Mouse (Mus musculus): ENCODE data around the gene Cdh20. TPM values are rescaled to one million over a fixed set of nuclear protein-coding genes. Genes with fewer than 3 reads are reported as not detected.
A peak's percentile ranks its signal among the peaks of the same experiment; 100 is the strongest.

Gene Cdh20
- total RNA-seq, 1 experiment, result 0.04 TPM

DNA sequence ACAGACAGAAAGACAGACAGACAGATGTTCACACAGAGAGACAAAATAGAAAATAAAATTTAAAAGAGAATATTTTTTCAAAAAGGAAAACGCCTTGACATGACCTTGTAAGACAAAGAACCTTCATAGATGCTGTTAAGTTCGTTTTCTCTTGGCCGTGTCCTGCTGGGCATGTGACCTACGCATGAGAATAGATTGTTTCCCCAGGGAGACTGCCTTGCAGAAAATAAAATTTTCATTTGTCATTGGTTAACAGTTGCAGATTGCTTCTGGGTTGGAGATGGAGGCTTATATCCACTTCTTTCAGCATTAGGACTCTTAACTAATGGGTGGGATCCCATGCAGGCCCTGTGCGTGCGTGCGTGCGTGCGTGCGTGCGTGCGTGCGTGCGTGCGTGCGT is 219.2 kb downstream of the Cdh20 start:
- no peaks in the 10 kb centered on the region for H3K9me3 ChIP-seq (ENCODE audit: control insufficient read depth, insufficient read depth, low read depth, low read length)
- in situ Hi-C loops (cut with MboI; ENCODE audit: low sequenced_read_pairs in 2 of 2, unreplicated experiment in 2 of 2), result loop anchor here (25.0 kb wide), 2 partner anchors 375 to 650 kb away; partner anchors contain the start of gene Rnf152 (in 1 of the 2)
- no peak overlapping the region for H3K4me3 ChIP-seq (ENCODE audit: insufficient read depth in 1 of 2, low read depth in 1 of 2, low read length in 2 of 2, poor library complexity in 1 of 2, severe bottlenecking in 1 of 2)
- no peak overlapping the region for H3K9ac ChIP-seq (ENCODE audit: insufficient read depth, low read depth, low read length, poor library complexity, severe bottlenecking)
- no peak overlapping the region for H3K27ac ChIP-seq (ENCODE audit: insufficient read depth, low read depth, low read length, poor library complexity, severe bottlenecking)
- peaks cover 0 to 3% of the 10 kb centered on the region in 2 experiments; a peak in 1 of 4 replicates for H3K4me1 ChIP-seq (ENCODE audit: control insufficient read depth in 2 of 2, insufficient read depth in 2 of 2, low read length in 2 of 2, poor library complexity in 1 of 2)
- no peak for DNase-seq (ENCODE audit: low read depth, low spot score)
- H3K36me3 ChIP-seq (ENCODE audit: control insufficient read depth, insufficient read depth, low read length, poor library complexity, severe bottlenecking), result no peaks in the 10 kb centered on the region
- no peak for TF ChIP-seq ZC3H11A (IDR thresholded peaks at IDR 0.05; ENCODE audit: borderline replicate concordance, low read depth, low read length)
- no peak for TF ChIP-seq ZNF384 (IDR thresholded peaks at IDR 0.05; ENCODE audit: low read depth, low read length)
- TF ChIP-seq HCFC1 (IDR thresholded peaks at IDR 0.05; ENCODE audit: borderline replicate concordance, insufficient read depth, low read length), result no peak
- TF ChIP-seq CHD2 (IDR thresholded peaks at IDR 0.05; ENCODE audit: low read depth, low read length), result no peak
- TF ChIP-seq MAFK (IDR thresholded peaks at IDR 0.05; ENCODE audit: insufficient read depth, low read depth, low read length), result no peak

DNA sequence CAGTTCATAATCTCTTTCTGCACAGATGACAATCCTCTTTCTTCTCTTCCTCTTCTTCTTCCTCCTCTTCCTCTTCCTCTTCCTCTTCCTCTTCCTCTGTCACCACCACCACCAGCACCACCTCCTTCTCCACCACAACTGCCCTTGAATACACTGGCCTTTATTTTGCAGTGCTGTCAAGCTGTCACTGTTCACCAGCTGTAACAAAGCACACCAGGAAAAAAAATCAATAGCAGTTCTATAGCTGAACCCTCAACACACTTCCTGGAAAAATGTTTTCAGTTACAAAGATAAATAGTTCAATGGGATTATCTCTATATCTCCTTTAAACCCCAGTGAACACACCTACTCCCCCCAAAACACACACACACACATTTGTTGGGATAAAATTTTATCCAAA is 224.1 kb downstream of the Cdh20 start:
- TF ChIP-seq HCFC1 (IDR thresholded peaks at IDR 0.05; ENCODE audit: borderline replicate concordance, insufficient read depth, low read length) (no peak), ZNF384 (IDR thresholded peaks at IDR 0.05; ENCODE audit: low read depth, low read length) (no peak), MAFK (IDR thresholded peaks at IDR 0.05; ENCODE audit: insufficient read depth, low read depth, low read length) (no peak), ZC3H11A (IDR thresholded peaks at IDR 0.05; ENCODE audit: borderline replicate concordance, low read depth, low read length) (no peak), CHD2 (IDR thresholded peaks at IDR 0.05; ENCODE audit: low read depth, low read length) (no peak)

DNA sequence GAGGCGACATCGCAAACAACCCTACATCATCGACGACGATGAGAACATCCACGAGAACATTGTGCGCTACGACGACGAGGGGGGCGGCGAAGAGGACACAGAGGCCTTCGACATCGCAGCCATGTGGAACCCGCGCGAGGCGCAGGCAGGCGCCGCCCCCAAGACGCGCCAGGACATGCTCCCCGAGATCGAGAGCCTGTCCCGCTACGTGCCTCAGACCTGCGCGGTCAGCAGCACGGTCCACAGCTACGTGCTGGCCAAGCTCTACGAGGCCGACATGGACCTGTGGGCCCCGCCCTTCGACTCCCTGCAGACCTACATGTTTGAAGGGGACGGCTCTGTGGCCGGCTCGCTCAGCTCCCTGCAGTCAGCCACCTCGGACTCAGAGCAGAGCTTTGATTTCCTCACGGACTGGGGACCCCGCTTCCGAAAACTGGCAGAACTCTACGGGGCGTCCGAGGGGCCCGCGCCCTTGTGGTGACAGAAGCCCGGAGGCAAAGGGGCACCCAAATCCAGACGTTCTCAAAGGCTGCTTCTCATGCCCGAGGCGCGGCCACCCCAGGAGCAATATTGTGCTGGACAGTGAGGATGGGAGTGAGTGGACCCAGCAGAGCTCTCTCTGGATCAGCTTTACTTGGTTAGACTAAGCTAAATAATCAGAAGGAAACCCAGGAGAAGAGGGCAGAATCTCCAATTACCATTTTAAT is 225.7 kb downstream of the Cdh20 start:
- peak overlapping the region; percentile 53 to 63 for H3K4me3 ChIP-seq (ENCODE audit: insufficient read depth in 1 of 2, low read depth in 1 of 2, low read length in 2 of 2, poor library complexity in 1 of 2, severe bottlenecking in 1 of 2)
- no peaks in the 10 kb centered on the region for H3K36me3 ChIP-seq (ENCODE audit: control insufficient read depth, insufficient read depth, low read length, poor library complexity, severe bottlenecking)
- DNase-seq (ENCODE audit: low read depth, low spot score), result no peak
- H3K4me1 ChIP-seq (ENCODE audit: control insufficient read depth in 2 of 2, insufficient read depth in 2 of 2, low read length in 2 of 2, poor library complexity in 1 of 2), result peaks cover 0 to 3% of the 10 kb centered on the region in 2 experiments; a peak in 1 of 4 replicates
- in situ Hi-C loops (cut with MboI; ENCODE audit: low sequenced_read_pairs in 2 of 2, unreplicated experiment in 2 of 2), result loop anchor here (25.0 kb wide), 2 partner anchors 368 to 643 kb away; partner anchors contain the start of gene Rnf152 (in 1 of the 2)
- H3K9ac ChIP-seq (ENCODE audit: insufficient read depth, low read depth, low read length, poor library complexity, severe bottlenecking), result no peak overlapping the region
- TF ChIP-seq CHD2 (IDR thresholded peaks at IDR 0.05; ENCODE audit: low read depth, low read length) (no peak), MAFK (IDR thresholded peaks at IDR 0.05; ENCODE audit: insufficient read depth, low read depth, low read length) (no peak), HCFC1 (IDR thresholded peaks at IDR 0.05; ENCODE audit: borderline replicate concordance, insufficient read depth, low read length) (no peak), ZC3H11A (IDR thresholded peaks at IDR 0.05; ENCODE audit: borderline replicate concordance, low read depth, low read length) (no peak), ZNF384 (IDR thresholded peaks at IDR 0.05; ENCODE audit: low read depth, low read length) (no peak)
- no peak overlapping the region for H3K27ac ChIP-seq (ENCODE audit: insufficient read depth, low read depth, low read length, poor library complexity, severe bottlenecking)
- no peaks in the 10 kb centered on the region for H3K9me3 ChIP-seq (ENCODE audit: control insufficient read depth, insufficient read depth, low read depth, low read length)

More for the DNA sequence above, 224.1 kb downstream of the Cdh20 start:
- Histone ChIP-seq H3K9ac (ENCODE audit: insufficient read depth, low read depth, low read length, poor library complexity, severe bottlenecking) (no peak overlapping the region), H3K36me3 (ENCODE audit: control insufficient read depth, insufficient read depth, low read length, poor library complexity, severe bottlenecking) (no peaks in the 10 kb centered on the region), H3K27ac (ENCODE audit: insufficient read depth, low read depth, low read length, poor library complexity, severe bottlenecking) (no peak overlapping the region), H3K9me3 (ENCODE audit: control insufficient read depth, insufficient read depth, low read depth, low read length) (no peaks in the 10 kb centered on the region), H3K4me3 (ENCODE audit: insufficient read depth in 1 of 2, low read depth in 1 of 2, low read length in 2 of 2, poor library complexity in 1 of 2, severe bottlenecking in 1 of 2) (no peak overlapping the region), H3K4me1 (ENCODE audit: control insufficient read depth in 2 of 2, insufficient read depth in 2 of 2, low read length in 2 of 2, poor library complexity in 1 of 2) (peaks cover 0 to 6% of the 10 kb centered on the region in 2 experiments; a peak in 1 of 4 replicates)
- no peak for DNase-seq (ENCODE audit: low read depth, low spot score)
- in situ Hi-C loops (cut with MboI; ENCODE audit: low sequenced_read_pairs in 2 of 2, unreplicated experiment in 2 of 2), result loop anchor here (25.0 kb wide), 2 partner anchors 370 to 645 kb away; partner anchors contain the start of gene Rnf152 (in 1 of the 2)

DNA sequence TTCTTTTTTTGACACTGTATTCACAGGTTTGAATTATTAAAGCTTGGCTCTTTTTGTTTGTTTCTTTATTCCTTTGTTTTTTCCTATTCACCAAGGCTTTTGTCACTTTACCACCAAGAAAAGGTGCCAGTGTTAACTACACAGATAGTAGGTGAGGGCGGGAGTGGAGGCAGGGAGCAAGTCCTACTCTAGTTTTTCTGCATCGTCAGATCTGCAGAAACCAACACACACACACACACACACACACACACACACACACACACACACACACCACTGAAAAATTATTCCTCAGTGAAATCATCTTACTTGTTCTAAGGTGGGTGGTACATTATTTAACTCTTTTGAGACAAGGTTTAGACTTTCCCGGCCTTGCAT is 226.3 kb downstream of the Cdh20 start:
- DNase-seq (ENCODE audit: low read depth, low spot score), result no peak
- H3K36me3 ChIP-seq (ENCODE audit: control insufficient read depth, insufficient read depth, low read length, poor library complexity, severe bottlenecking), result no peaks in the 10 kb centered on the region
- H3K4me3 ChIP-seq (ENCODE audit: insufficient read depth in 1 of 2, low read depth in 1 of 2, low read length in 2 of 2, poor library complexity in 1 of 2, severe bottlenecking in 1 of 2), result no peak overlapping the region

More for the DNA sequence above, 226.3 kb downstream of the Cdh20 start:
- TF ChIP-seq CHD2 (IDR thresholded peaks at IDR 0.05; ENCODE audit: low read depth, low read length) (no peak), MAFK (IDR thresholded peaks at IDR 0.05; ENCODE audit: insufficient read depth, low read depth, low read length) (no peak), ZNF384 (IDR thresholded peaks at IDR 0.05; ENCODE audit: low read depth, low read length) (no peak), ZC3H11A (IDR thresholded peaks at IDR 0.05; ENCODE audit: borderline replicate concordance, low read depth, low read length) (no peak), HCFC1 (IDR thresholded peaks at IDR 0.05; ENCODE audit: borderline replicate concordance, insufficient read depth, low read length) (no peak)
- H3K27ac ChIP-seq (ENCODE audit: insufficient read depth, low read depth, low read length, poor library complexity, severe bottlenecking), result no peak overlapping the region
- no peak overlapping the region for H3K9ac ChIP-seq (ENCODE audit: insufficient read depth, low read depth, low read length, poor library complexity, severe bottlenecking)
- in situ Hi-C loops (cut with MboI; ENCODE audit: low sequenced_read_pairs in 2 of 2, unreplicated experiment in 2 of 2), result loop anchor here (25.0 kb wide), 2 partner anchors 368 to 643 kb away; partner anchors contain the start of gene Rnf152 (in 1 of the 2)
- H3K4me1 ChIP-seq (ENCODE audit: control insufficient read depth in 2 of 2, insufficient read depth in 2 of 2, low read length in 2 of 2, poor library complexity in 1 of 2), result peaks cover 0 to 3% of the 10 kb centered on the region in 2 experiments; a peak in 1 of 4 replicates
- H3K9me3 ChIP-seq (ENCODE audit: control insufficient read depth, insufficient read depth, low read depth, low read length), result no peaks in the 10 kb centered on the region

Data from ES-E14 (cell line).